ENCODE assay signal across 9 mouse cellular contexts in genomic region chr4:108339277-108339690, GRCm38 (mm10). TPM values are rescaled to one million over a fixed set of nuclear protein-coding genes. Genes with fewer than 3 reads are reported as not detected.
DNase-seq lines count a peak whose midpoint lies in the region; ATAC-seq lines count a peak whose summit lies in the region.
"Had no signal": no experiment of that assay in that cellular context is flagged by ENCODE, and none has a peak within 500 bp of the region (broad histone marks: within the 10 kb centered on the region; RNA-seq: fewer than 3 reads in every experiment).

No protein-coding gene starts in this region.

- peak; percentile 71 for ATAC-seq in kidney, embryonic 14.5 days (ENCODE audit: low FRiP score, low TSS enrichment)
- ATAC-seq in liver, embryonic 12.5 days, result peak; percentile 66
- ATAC-seq in neural tube, embryonic 11.5 days (ENCODE audit: insufficient read depth, low FRiP score, low TSS enrichment), result peak; percentile 73

- no peak overlapping the region for H3K27ac ChIP-seq in kidney, embryonic 14.5 days (ENCODE audit: low read depth, low read length)
- no peak overlapping the region for H3K27ac ChIP-seq in liver, embryonic 12.5 days
- H3K27ac ChIP-seq in neural tube, embryonic 11.5 days (ENCODE audit: low read depth, low read length), result peak overlapping the region; percentile 50; the same call in 1 of the 2 replicates

- intact Hi-C loops in gastrocnemius, postnatal 14 days (cut with DNase I; ENCODE audit: low total_unique reads), result loop anchor here (10.0 kb wide), 1 partner anchor 216 kb away; no protein-coding TSS in a partner anchor

- peaks cover 32% of the 10 kb centered on the region for H3K36me3 ChIP-seq in kidney, embryonic 14.5 days (ENCODE audit: control insufficient read depth, insufficient read depth, low read length)
- peaks cover 57% of the 10 kb centered on the region for H3K36me3 ChIP-seq in liver, embryonic 12.5 days
- peaks cover 6% of the 10 kb centered on the region for H3K36me3 ChIP-seq in neural tube, embryonic 11.5 days (ENCODE audit: control insufficient read depth, insufficient read depth, low read length)

- H3K4me2 ChIP-seq in kidney, embryonic 14.5 days (replicated peaks; ENCODE audit: low read depth, low read length), result no peak overlapping the region
- no peak overlapping the region for H3K4me2 ChIP-seq in liver, embryonic 12.5 days
- no peak overlapping the region for H3K4me2 ChIP-seq in neural tube, embryonic 11.5 days (ENCODE audit: low read depth)

- no peak overlapping the region for H3K9ac ChIP-seq in kidney, embryonic 14.5 days (ENCODE audit: low read depth, low read length)
- H3K9ac ChIP-seq in liver, embryonic 12.5 days, result no peak overlapping the region
- no peak overlapping the region for H3K9ac ChIP-seq in neural tube, embryonic 11.5 days (ENCODE audit: low read length)

- H3K27me3 ChIP-seq in kidney, embryonic 14.5 days (ENCODE audit: control insufficient read depth, insufficient read depth, low read length), result no peaks in the 10 kb centered on the region
- no peaks in the 10 kb centered on the region for H3K27me3 ChIP-seq in liver, embryonic 12.5 days (replicated peaks)
- H3K27me3 ChIP-seq in neural tube, embryonic 11.5 days (ENCODE audit: control insufficient read depth, insufficient read depth, low read length), result no peaks in the 10 kb centered on the region

- no peak overlapping the region for H3K4me3 ChIP-seq in kidney, embryonic 14.5 days (ENCODE audit: low read length)
- no peak overlapping the region for H3K4me3 ChIP-seq in liver, embryonic 12.5 days
- H3K4me3 ChIP-seq in neural tube, embryonic 11.5 days (ENCODE audit: low read depth, low read length), result no peak overlapping the region

- peak; percentile 65 for DNase-seq in CD4-positive helper T cell, adult 2 months (ENCODE audit: low read depth, low spot score)
- DNase-seq in T-cell, adult 2 months (ENCODE audit: low spot score), result peak; percentile 47
- DNase-seq in cerebellum, postnatal 36 days, result peak; percentile 64 to 84
- peak; percentile 43 for DNase-seq in gastrocnemius, postnatal 14 days
- peak; percentile 78 for DNase-seq in neural tube, embryonic 11.5 days (ENCODE audit: low spot score)
- peak; percentile 76 for DNase-seq in testis, postnatal 10 days (ENCODE audit: low spot score)

- H3K4me1 ChIP-seq in kidney, embryonic 14.5 days (ENCODE audit: control insufficient read depth, insufficient read depth, low read length), result peaks cover 3% of the 10 kb centered on the region
- peaks cover 6% of the 10 kb centered on the region for H3K4me1 ChIP-seq in liver, embryonic 12.5 days
- H3K4me1 ChIP-seq in neural tube, embryonic 11.5 days (ENCODE audit: control insufficient read depth, insufficient read depth, low read length), result no peaks in the 10 kb centered on the region; the same call in 1 of the 2 replicates

- no peaks in the 10 kb centered on the region for H3K9me3 ChIP-seq in kidney, embryonic 14.5 days (ENCODE audit: control insufficient read depth, low read length)
- H3K9me3 ChIP-seq in liver, embryonic 12.5 days (replicated peaks), result no peaks in the 10 kb centered on the region
- H3K9me3 ChIP-seq in neural tube, embryonic 11.5 days (ENCODE audit: control insufficient read depth, low read length), result no peaks in the 10 kb centered on the region

- WGBS in kidney, embryonic 14.5 days, result 20% methylated on average over 4 of the region's 4 CpGs
- 20% methylated on average over 4 of the region's 4 CpGs for WGBS in liver, embryonic 12.5 days (ENCODE audit: insufficient replicate concordance)
- 22% methylated on average over 4 of the region's 4 CpGs for WGBS in neural tube, embryonic 11.5 days

RNA-seq across cellular contexts. Expression of gene Coa7, which starts 11.3 kb away (rescaled TPM):
- 10 to 100 TPM; 29.0 to 31.3 TPM for total RNA-seq in gastrocnemius, postnatal 14 days (2021)
- 58.1 and 67.7 TPM in 2 replicates for polyA plus RNA-seq in kidney, embryonic 14.5 days (2014; fragmentation: Nextera tagmentation; extraction: Ambion mirVana)
- 33.7 and 34.3 TPM in 2 replicates for polyA plus RNA-seq in liver, embryonic 12.5 days (2016; fragmentation: Nextera tagmentation; extraction: Ambion mirVana)
- polyA plus RNA-seq in neural tube, embryonic 11.5 days (2014; fragmentation: Nextera tagmentation; extraction: Ambion mirVana), result 48.5 and 55.3 TPM in 2 replicates

RNA-seq across cellular contexts. Expression of gene Zyg11b, which starts 38.4 kb away (rescaled TPM):
- total RNA-seq in gastrocnemius, postnatal 14 days (2021), result 10 to 100 TPM; 37.7 to 38.7 TPM
- polyA plus RNA-seq in kidney, embryonic 14.5 days (2014; fragmentation: Nextera tagmentation; extraction: Ambion mirVana), result 9.4 and 17.2 TPM in 2 replicates
- 4.0 and 4.5 TPM in 2 replicates for polyA plus RNA-seq in liver, embryonic 12.5 days (2016; fragmentation: Nextera tagmentation; extraction: Ambion mirVana)
- polyA plus RNA-seq in neural tube, embryonic 11.5 days (2014; fragmentation: Nextera tagmentation; extraction: Ambion mirVana), result 21.5 and 24.0 TPM in 2 replicates

RNA-seq across cellular contexts. Expression of gene Shisal2a, which starts 43.9 kb away (rescaled TPM):
- total RNA-seq in gastrocnemius, postnatal 14 days (2021), result not detected
- polyA plus RNA-seq in kidney, embryonic 14.5 days (2014; fragmentation: Nextera tagmentation; extraction: Ambion mirVana), result 0.92 and 0.96 TPM in 2 replicates
- 0.32 TPM in 1 of 2 replicates, not detected in the other for polyA plus RNA-seq in liver, embryonic 12.5 days (2016; fragmentation: Nextera tagmentation; extraction: Ambion mirVana)
- 2.7 and 4.3 TPM in 2 replicates for polyA plus RNA-seq in neural tube, embryonic 11.5 days (2014; fragmentation: Nextera tagmentation; extraction: Ambion mirVana)
- total RNA-seq: gastrocnemius, postnatal 4 days had no signal
